Mouse (Mus musculus): ENCODE data around the gene Surf1.
A peak's percentile ranks its signal among the peaks of the same experiment; 100 is the strongest.

Surf1 gene

GRCm38 (mm10) chr2:26927745-26928476 lies 11.6 kb upstream of the Surf1 start:
- DNase-seq (ENCODE audit: low read depth, low spot score), result no peak

DNA sequence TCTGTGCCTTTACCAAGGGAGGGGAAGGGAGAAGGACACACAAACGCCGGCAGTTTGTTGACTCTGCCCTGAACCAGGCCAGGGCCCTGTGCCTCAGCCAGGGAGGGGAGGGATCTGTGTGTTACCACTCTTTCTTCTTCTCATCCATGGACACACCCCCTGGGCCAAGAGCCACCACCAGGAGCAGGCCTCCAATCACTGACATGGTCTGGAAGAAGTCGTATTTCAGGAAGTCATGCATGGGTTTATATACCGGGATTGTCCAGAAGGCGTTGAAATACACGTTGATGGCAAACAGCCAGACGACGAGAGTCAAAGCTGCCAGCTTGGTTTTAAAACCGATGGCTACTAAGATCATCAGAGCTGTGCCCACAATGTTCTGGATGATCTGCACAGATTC lies 5.5 kb upstream of the Surf1 start:
- DNase-seq (ENCODE audit: low read depth, low spot score), result no peak

GRCm38 (mm10) chr2:26920190-26920855 lies 4.0 kb upstream of the Surf1 start:
- no peak for DNase-seq (ENCODE audit: low read depth, low spot score)

GRCm38 (mm10) chr2:26919684-26920083 lies 3.4 kb upstream of the Surf1 start:
- DNase-seq (ENCODE audit: low read depth, low spot score), result no peak

GRCm38 (mm10) chr2:26916738-26917137 lies 408 bp upstream of the Surf1 start:
- DNase-seq (ENCODE audit: low read depth, low spot score), result no peak

- DNase-seq (ENCODE audit: low read depth, low spot score), result no peak
Measured at GRCm38 (mm10) chr2:26914148-26914941, 2.0 kb downstream of the Surf1 start.

DNA sequence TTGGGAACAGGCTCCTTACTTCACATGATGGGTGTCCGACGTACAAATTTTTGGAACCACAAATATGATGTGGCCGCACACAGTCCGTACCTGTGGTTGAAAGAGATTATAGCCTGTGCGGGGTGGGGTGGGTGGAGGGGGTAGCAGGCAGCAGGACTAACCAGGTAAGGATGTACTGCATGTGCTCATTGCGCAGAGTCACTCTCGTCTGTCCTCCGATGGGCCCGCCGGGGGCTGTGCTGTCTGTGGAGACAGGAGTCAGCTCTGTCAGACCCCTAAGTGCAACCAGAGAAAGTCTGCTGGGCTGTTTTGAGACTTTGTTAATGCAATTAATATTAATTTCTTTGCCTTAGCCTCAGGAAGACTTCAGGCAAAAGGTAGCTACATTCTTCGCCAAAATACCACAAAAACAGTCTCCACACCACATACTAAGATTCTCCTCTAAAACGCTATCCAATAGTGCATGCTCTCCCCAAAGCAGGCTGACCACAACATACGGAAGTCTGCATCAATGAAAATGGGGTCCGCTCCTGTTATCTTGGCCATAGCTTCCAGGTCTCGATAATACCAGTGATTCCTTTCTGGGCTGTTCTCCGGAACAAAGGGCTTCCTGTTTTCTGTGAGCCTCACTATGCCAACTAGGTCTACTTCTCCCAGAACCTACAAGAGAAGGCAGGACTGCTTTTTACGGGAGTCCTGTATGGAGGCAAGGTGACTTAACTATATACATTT lies 2.7 kb downstream of the Surf1 start:
- DNase-seq (ENCODE audit: low read depth, low spot score), result no peak

DNA sequence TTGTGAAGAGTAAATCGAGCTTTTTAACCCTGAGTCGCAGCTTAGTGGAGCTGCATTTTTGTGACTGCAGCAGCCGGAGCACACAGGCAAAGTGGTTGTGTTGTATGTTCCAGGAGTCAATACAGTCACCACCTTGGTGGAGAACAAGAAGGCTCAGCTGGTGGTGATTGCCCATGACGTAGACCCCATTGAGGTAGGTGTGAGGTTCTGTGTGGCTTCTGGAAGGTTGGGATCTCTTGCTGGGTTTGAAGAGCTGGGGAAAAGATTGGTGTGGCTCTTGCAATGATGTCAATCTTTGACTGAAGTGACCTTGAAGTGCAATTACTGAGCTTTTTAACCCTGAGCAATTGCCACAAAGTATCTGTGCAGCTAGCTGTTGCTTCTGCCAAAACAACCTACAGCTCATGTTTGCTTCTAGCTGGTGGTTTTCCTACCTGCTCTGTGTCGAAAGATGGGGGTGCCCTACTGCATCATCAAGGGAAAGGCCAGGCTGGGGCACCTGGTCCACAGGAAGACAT lies 4.0 kb downstream of the Surf1 start:
- DNase-seq (ENCODE audit: low read depth, low spot score), result no peak

GRCm38 (mm10) chr2:26910994-26911765 lies 5.2 kb downstream of the Surf1 start:
- no peak for DNase-seq (ENCODE audit: low read depth, low spot score)

GRCm38 (mm10) chr2:26910124-26910993 lies 6.0 kb downstream of the Surf1 start, which contains the start of the genes Med22 and Rpl7a:
Gene Med22, minus strand, starts transcription at chr2:26910677.
Gene Rpl7a, plus strand, starts transcription at chr2:26910764.
- DNase-seq (ENCODE audit: low read depth, low spot score), result peak; percentile 91

- DNase-seq (ENCODE audit: low read depth, low spot score), result no peak
Measured at GRCm38 (mm10) chr2:26909387-26909784, 6.9 kb downstream of the Surf1 start.

DNA sequence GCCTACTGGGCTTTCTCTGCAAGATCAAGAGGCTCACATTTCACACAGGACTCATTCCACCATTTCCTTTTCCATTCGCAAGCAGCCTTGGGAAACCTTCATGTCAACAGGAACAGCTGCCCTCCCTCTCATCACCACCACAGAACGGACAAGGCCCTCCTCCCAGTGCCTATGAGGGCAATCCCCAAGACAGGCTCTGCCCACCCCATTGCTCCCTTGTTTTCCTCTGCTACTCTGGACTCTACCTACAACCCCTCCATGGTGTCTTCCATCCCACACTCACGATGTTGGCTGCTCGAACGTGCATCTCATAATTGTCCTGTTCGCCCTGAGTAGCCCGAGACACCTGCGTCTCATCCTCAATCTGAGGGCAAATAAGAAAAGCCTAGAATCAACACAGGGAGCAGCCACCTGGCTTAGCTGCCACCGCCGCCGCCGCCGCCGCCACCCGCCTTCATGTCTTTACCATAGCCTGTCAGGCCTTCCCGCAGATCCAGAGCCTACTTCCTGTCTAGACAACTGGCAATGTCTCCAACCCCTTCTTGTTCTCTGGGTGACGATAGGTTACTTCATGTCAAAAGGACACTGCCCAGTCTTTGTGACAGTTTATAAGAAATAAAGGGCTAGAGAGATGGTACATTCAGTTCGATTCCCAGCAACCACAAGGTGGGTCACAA lies 7.5 kb downstream of the Surf1 start:
- DNase-seq (ENCODE audit: low read depth, low spot score), result no peak

DNA sequence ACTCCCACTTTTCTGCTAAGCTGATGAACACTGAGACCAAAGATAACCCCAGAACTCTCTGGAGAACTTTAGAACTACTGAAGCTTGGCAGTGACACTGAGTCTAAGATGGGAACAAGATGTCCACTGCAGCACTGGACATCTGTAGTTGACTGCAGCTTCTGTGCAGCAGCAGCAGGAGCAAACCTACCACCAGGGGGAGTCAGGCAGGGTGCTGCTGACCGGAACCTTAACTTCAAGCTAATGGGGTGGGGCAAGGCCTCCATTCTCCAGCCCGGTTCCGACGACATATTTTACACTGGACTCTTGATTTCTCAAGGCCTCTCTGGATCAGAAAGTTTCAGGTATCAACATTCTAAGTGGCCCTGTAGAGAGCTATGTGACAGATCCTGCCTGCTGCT lies 9.2 kb downstream of the Surf1 start:
- no peak for DNase-seq (ENCODE audit: low read depth, low spot score)

- DNase-seq (ENCODE audit: low read depth, low spot score), result no peak
Measured at GRCm38 (mm10) chr2:26906431-26906830, 9.9 kb downstream of the Surf1 start.

DNA sequence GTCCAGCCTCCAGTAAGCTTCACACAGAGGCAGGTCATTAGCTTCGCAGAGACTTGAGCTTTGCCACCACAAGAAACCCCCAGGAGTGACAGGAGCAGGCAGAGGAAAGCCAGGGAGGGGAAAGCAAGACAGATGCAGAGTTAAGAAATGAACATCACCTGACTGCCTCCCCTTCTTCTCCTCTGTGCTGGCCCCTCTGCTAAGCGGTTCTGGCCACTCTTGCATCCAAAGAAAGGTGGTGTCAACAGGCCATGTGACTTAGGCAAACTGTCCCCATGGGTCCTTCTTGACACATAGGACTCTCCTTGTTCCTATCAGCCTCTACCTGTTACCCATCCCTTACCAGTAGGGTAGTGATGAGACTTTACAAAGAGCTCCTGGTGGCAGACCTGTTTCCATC lies 10.4 kb downstream of the Surf1 start:
- DNase-seq (ENCODE audit: low read depth, low spot score), result no peak

DNA sequence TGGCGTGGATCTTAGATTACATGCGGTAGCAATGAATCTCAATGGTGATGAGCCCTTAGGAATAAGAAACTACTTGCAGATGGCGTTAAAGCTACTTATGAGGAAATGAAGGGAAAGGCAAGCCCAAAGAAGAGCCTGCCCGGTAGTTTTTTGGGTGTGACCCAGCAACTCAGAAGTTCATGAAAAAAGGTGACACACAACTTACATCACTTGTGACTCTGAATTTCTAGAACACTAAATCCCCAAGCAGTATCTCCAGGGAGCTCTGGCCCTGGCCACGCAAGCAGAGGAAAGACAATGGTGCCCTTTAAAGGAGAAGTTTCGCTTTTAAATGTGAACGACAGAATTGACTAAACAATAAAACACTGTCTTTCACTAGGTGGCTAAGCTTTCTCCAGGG lies 13.0 kb downstream of the Surf1 start:
- DNase-seq (ENCODE audit: low read depth, low spot score), result no peak

GRCm38 (mm10) chr2:26902467-26903220 lies 13.7 kb downstream of the Surf1 start, which contains the start of gene Surf6:
Gene Surf6, minus strand, starts transcription at chr2:26902879.
- peak; percentile 92 for DNase-seq (ENCODE audit: low read depth, low spot score)

- no peak for DNase-seq (ENCODE audit: low read depth, low spot score)
Measured at GRCm38 (mm10) chr2:26901834-26902400, 14.4 kb downstream of the Surf1 start.
